Mouse (Mus musculus): ENCODE measurements around the gene Bpifb5.
"Not testable (repeated sequence)": the region's sequence is repeated elsewhere in the genome, so short reads cannot be mapped to it uniquely, and the experiment has no call there.

Bpifb5 gene

DNA sequence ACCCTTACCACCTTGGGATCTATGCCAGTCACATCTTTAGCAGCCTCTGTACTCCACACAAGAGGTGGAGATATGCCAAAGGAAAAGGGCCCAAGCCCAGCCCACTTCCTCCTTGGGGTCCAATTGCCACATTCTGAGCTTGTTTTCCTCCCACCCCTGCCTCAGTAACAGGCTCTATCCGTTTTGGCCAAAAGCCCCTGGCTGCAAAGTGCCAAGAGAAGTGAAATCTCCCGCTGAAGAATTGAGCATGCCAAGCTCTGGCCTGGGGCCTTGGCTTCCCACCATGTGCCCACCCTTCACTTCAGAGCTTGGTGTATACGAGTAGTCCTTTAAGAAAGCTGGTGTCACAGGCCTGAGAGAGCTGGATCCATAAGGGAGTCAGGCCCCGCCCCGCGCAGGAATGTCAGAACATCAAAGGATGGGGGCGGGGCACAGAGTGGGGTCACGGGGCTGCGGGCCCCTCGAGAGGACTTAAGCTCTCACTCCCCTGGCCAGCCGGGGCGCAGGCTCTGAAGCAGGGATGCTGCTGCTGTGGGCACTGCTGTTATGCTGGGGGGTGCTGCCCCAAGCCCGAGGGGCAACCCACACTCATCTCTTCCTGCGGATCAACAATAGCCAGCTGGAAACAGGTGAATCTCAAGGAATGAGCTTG is at the start of gene Bpifb5:
Gene Bpifb5, plus strand, starts transcription at position 478 of the 652 bp plus-strand sequence.
- peak; percentile 40 for DNase-seq (ENCODE audit: low spot score)

DNA sequence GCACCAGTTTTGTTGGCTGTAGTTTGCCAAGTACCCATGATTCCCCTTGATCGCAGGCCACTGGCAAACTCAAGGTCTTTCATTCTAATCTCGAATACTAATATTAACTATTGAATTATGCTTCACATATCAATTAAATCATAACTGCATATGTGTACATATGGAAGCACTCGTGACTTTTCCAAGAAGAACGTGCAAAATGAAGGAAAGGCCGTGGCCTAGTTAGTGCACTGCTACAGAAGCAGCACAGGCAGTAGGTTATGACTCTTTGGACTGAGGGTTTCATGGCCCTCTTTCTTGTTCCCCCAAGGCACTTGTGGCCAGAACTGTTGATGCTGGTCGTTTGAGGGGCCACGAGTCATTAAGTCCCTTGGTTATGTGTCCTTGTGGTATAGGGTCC is 41.6 kb upstream of the Bpifb5 start:
- not testable (repeated sequence) for DNase-seq (ENCODE audit: low spot score)

DNA sequence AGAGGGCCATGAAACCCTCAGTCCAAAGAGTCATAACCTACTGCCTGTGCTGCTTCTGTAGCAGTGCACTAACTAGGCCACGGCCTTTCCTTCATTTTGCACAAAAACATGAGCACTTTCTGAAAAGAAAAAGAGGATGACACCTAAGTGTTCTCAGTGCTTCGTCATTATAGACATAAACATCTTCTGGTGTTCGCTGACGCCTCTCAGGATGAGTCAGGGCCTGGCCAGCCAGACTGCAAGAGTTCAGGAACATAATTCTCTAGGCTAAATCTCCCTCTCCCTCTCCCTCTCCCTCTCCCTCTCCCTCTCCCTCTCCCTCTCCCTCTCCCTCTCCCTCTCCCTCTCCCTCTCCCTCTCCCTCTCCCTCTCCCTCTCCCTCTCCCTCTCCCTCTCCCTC is 40.5 kb upstream of the Bpifb5 start:
- DNase-seq (ENCODE audit: low spot score): not testable (repeated sequence)

DNA sequence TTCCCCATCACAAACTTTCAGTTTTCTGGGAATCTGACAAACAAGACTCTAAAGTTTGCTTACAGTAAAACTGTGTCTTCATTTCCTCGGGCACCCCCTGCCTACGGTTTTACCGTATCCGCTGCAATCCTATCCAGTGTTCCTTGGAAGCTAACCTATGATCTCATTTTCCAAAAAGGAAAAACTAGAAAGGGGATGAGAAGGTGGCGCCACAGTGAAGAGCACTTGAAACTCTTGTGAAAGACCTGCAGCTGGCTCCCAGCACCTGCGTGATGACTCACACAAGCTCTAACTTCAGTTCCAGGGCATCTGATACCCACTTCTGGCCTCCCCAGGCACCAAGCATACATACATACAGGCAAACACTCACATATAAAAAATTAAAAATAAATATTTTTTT is 38.2 kb upstream of the Bpifb5 start:
- DNase-seq (ENCODE audit: low spot score): no peak

DNA sequence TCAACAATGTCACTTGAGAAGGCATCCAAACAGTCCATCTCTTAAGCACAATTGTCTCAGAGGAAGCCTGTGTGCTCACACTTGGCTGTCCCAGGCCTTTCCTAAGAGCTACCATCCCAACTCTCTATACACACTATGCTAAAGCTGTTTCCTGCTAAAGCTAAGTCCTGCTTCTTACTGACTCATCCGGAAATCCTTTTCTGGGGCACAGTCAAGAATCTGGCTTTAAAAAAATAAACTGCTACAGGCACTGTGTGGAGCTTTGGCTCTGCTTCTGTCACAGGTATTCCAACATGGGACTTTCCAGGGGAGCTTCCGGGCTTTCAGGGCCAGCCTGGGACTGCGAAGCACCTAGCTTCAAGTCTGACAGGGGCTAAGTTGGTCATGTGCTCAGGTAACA is 37.8 kb upstream of the Bpifb5 start:
- no peak for DNase-seq (ENCODE audit: low spot score)

GRCm38 (mm10) chr2:154187468-154187867 is 36.1 kb upstream of the Bpifb5 start:
- no peak for DNase-seq (ENCODE audit: low spot score)

DNA sequence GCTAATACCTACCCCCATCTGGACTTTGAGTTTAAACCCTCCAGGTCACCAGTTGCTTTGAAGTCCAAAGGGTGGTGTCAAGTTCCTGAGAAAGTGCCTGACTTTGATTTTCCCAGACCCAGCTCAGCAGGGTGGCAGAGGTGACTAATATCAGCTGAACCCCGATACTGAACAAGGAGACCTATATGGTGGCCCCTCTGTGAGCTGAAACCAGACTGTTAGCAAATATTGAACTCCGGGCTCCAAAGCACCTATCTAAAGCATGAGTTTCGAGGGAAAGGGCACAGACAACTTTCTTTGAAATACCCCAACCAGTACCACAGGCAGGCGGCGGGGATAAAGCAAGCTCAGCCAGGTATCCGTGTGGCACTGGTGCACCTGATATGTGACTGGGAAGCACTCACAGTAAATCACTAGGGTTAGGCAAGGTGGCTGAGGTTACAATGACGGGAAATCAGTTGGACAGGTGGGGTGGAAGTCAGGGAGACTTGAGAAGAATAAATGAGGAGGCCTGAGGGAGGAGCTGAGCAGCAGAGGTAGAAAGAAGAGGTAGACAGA is 33.6 kb upstream of the Bpifb5 start:
- DNase-seq (ENCODE audit: low spot score): no peak

DNA sequence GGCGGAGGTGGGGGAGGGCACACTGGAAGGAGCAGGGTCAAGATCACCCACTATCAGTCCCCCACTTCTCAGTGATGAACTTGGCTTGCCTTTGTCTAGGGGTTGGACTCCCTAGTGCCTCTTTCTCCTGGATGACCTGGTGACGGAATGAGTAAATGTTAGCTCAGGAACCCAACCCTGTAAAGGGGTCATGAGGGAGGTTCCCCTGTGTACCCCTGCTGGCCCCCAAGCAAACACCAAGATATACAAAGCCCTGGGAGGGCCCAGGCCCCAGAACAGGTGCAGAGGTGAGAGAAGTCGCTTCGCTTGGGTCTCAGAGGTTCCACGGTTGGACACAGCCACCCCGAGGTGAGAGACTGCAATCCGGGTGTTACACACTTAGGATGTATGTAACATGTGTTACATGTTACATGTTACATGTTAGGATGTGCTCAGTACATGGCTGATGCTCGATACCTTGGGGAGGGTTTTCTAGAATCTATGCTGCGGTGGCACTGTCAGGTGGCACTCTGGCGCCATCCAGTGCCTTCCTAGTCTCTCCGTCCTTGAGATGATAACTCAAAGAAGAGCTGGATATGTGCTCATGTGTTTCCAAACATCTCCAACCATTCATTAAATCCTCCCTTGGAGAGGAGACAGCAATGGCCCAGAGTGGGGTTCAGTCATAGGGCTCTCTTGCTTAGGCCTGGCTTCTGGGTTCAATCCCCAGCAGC is 32.8 kb upstream of the Bpifb5 start, which contains the start of gene Bpifb1:
Gene Bpifb1, plus strand, starts transcription at position 273 of the 713 bp plus-strand sequence.
- DNase-seq (ENCODE audit: low spot score): no peak

GRCm38 (mm10) chr2:154192141-154192540 is 31.4 kb upstream of the Bpifb5 start:
- no peak for DNase-seq (ENCODE audit: low spot score)

DNA sequence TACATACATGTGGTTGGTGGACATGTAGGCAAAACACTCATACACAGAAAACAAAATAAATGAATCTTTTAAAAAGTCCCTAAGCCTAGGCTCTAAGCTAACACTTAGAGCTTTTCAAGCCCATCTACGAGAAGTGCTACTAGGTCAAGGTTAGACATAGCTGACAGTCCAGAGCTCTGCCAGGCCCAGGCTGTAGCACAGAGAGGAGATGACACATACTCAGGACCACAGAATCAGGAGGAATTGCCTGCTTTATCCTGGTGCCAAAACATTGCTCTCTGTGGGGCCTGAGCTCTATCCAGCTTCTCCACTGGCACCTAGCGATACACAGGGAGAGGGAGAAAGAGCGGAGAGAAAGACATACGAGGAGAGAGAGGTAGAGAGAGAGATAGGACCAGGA is 30.5 kb upstream of the Bpifb5 start:
- no peak for DNase-seq (ENCODE audit: low spot score)

DNA sequence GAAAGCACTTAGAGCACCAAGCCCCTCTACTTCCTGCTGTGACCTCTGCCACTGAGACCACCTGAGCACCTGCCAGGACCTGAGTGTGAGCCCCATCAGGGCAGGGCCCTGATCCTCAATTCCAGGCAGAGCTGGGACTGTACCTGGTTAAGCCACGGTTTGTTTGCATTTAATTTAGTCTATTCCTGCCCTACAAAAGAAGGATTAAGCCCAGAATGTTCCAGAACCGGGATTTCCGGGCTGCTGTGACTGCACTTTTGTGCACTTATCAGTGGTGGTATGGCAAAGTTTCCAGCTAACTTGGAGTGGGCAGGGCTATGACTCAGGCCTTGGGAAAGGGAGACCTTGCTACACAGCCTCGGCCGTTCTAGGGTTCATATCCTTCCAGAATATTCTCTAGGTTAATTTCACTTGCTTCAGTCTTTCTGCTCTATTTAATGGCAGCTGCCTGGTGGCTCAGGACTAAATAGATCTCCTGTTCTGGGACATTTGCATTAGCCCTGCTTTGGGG is 29.5 kb upstream of the Bpifb5 start:
- no peak for DNase-seq (ENCODE audit: low spot score)

DNA sequence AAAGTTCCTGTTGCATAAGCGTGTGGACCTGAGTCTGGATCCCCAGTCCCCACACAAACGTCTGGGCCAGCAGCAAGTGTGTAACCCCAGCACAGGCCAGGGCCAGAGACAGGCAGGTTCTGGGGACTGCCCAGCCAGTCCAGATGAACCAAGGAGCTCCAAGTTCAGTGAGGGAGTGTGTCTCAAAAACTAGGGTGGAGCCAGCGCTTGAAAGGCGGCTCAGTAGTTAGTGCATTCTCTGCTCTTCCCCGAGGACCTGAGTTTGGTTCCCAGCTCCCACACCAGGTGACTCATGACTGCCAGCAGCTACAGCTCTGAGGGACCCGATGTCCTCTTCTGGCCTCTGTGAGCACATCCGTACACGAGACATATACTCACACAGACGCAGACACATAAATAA is 26.5 kb upstream of the Bpifb5 start:
- no peak for DNase-seq (ENCODE audit: low spot score)

DNA sequence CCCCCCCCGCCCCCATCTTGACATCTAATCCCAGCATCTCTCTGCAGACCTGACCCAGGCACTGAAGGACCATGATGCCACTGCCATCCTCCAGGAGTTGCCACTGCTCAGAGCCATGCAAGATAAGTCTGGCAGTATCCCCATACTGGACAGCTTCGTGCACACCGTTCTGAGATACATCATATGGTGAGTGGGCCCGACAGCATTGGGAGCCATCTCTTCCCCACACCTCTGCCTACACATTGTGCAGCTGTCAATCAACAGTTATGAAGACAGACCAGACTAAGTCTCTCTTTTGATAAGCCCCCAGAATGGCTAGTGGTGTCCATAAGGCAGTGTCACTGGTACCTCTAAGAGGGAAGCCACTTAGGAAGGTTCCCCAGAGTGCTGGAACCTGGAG is 18.9 kb upstream of the Bpifb5 start:
- no peak for DNase-seq (ENCODE audit: low spot score)

GRCm38 (mm10) chr2:154206908-154207307 is 16.6 kb upstream of the Bpifb5 start:
- DNase-seq (ENCODE audit: low spot score): peak; percentile 29

DNA sequence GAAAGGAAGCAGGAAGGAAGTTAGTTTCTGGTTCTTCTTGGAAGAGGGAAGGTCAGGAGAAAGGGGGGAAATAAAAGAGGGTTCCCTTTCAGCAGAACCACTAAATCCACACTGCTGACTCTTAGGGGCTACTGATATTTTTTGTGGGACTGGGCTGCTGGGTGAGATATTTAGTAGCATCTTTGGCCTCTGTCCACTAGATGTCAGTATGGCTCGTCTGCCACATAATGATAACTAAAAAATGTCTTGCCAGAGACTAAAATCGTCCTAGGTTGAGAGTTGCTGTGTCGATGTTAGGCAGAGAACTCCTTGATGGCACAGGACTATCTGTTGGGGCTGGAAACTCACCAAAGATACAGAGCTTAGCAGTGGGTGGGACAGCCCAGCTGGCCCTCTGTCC is 14.4 kb upstream of the Bpifb5 start:
- no peak for DNase-seq (ENCODE audit: low spot score)

DNA sequence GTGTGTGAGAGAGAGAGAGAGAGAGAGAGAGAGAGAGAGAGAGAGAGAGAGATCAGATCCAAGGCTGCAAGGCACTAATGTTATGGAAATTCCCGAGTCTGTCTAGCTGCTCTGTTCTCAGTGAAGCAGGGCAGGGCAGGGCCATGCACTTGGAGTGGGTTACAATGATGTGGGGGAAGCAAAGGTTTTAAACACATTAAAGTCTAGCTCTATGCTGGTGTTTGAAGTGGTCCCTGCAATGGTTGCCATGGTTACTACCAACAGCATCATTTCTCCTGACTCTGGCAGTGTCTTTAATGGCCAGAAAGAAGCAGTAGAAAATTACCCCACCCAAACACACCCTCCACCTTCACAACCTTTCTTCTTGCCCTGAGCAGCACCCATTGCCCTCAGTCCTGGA is 12.4 kb upstream of the Bpifb5 start:
- no peak for DNase-seq (ENCODE audit: low spot score)

DNA sequence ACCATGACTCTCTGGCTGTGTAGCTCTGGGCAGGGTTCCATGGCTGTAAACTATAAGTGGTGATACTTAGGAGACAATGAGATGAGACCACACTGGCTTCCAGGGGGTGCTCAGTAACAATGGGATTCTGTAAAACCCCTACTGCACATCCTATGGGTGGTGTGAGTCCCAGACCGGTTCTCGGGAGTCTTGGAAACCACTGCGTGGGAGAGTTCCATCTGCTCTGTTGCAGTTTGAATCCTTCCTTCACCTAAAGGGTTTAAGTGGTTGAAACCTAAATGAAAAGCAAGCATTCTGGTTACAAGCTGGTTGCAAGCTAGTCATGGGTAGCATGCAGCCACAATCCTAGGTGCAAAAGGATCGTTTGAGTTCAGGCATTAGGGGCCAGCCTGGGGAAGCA is 11.7 kb upstream of the Bpifb5 start:
- DNase-seq (ENCODE audit: low spot score): no peak

DNA sequence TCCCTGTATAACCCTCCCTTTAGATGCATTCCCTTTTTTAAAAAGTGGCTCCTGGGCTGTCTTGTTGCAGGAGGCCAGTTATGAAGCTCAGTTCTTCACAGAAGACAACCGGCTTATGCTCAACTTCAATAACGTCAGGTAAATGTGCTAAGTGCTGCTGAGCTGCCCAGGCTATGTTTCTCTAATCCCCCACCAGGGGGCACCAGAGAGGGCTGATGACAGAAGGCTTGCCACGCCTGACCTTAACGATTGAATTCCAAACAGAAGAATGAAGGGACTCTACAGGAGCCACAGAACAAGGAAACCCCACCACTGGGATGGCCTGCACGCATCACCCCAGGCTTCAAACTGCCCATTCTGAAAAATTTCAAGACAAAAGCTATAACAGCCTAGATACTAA is 8.4 kb upstream of the Bpifb5 start:
- DNase-seq (ENCODE audit: low spot score): peak; percentile 52

- DNase-seq (ENCODE audit: low spot score): no peak
Observed at GRCm38 (mm10) chr2:154219950-154220349, 3.6 kb upstream of the Bpifb5 start.

DNA sequence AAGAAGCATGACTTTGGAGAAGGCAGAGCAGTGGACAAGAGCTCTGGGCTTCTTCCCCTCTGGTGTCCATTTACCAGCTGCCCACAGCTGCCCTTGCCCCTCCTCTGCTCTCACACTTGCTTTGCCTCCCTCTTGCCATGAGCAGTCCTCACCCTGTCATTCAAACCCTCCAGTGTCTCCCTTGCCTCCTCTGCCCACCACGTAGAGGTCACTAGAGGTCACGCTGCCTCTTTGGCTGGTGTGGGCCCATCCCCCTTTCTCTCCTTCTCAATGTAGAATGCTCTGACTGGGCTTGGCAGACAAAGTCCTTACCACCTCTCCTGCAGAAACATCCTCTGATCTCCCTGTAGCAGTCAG is 353 bp downstream of the Bpifb5 start:
- no peak for DNase-seq (ENCODE audit: low spot score)

- no peak for DNase-seq (ENCODE audit: low spot score)
Observed at GRCm38 (mm10) chr2:154226991-154227390, 3.4 kb downstream of the Bpifb5 start.

- no peak for DNase-seq (ENCODE audit: low spot score)
Observed at GRCm38 (mm10) chr2:154227830-154228229, 4.3 kb downstream of the Bpifb5 start.

GRCm38 (mm10) chr2:154233426-154233825 is 9.9 kb downstream of the Bpifb5 start:
- no peak for DNase-seq (ENCODE audit: low spot score)
